Mouse (Mus musculus) urinary bladder, postnatal 0 days (tissue): Measurements from ENCODE around the gene Rab9. TPM values are rescaled to one million over a fixed set of nuclear protein-coding genes. Genes with fewer than 3 reads are reported as not detected.

Experiments
- polyA plus RNA-seq: library from polyadenylated mRNA; unstranded; fragments of >200 nt; fragmentation: Nextera tagmentation; extraction: Ambion mirVana; gene quantifications from 2 replicates; pipeline ENCODE4 v1.2.1, GENCODE M21; 2015

Rab9 gene
- 41.9 and 51.0 TPM in 2 replicates for polyA plus RNA-seq

GRCm38 (mm10) chrX:166479365-166479983, at the start of gene Rab9:
TSS of gene Rab9 (minus strand) at chrX:166479867.

GRCm38 (mm10) chrX:166518345-166518744, 38.7 kb upstream of the Rab9 start, which contains the start of gene Tceanc:
TSS of gene Tceanc (minus strand) at chrX:166518567.

GRCm38 (mm10) chrX:166440616-166441063, 39.0 kb downstream of the Rab9 start, which contains the start of gene Ofd1:
TSS of gene Ofd1 (minus strand) at chrX:166440704.

GRCm38 (mm10) chrX:166440036-166440615, 39.5 kb downstream of the Rab9 start, which contains the start of gene Trappc2:
TSS of gene Trappc2 (plus strand) at chrX:166440574.

Other genes starting within 250 kb of the Rab9 start
- 21.8 and 23.9 TPM in 2 replicates for gene Gpm6b, start 241.0 kb downstream of the Rab9 start, polyA plus RNA-seq
- 29.4 and 32.4 TPM in 2 replicates for gene Trappc2, start 39.3 kb downstream of the Rab9 start, polyA plus RNA-seq
- 4.1 and 4.5 TPM in 2 replicates for gene Ofd1, start 39.2 kb downstream of the Rab9 start, polyA plus RNA-seq
- 2.8 and 3.0 TPM in 2 replicates for gene Tceanc, start 38.7 kb upstream of the Rab9 start, polyA plus RNA-seq
- 2.0 and 2.2 TPM in 2 replicates for gene Egfl6, start 105.9 kb upstream of the Rab9 start, polyA plus RNA-seq